Mouse (Mus musculus) adrenal gland, postnatal 10 days (tissue): ENCODE data around the gene Slc7a5. TPM values are rescaled to one million over a fixed set of nuclear protein-coding genes. Genes with fewer than 3 reads are reported as not detected.

Experiments used
- DNase-seq: peaks from one replicate; pipeline ENCODE4 v3.0.0; 2021; ENCODE audit warnings: mixed read lengths
- total RNA-seq, 2 experiments: library from RNA; stranded (reverse); gene quantifications; 2 replicates each; pipeline ENCODE4 v1.2.3; 2021

Slc7a5 gene
- total RNA-seq, 2 experiments from 2014 or later: 32.0 to 47.2 TPM

- no peak for DNase-seq
Observed at GRCm38 (mm10) chr8:121908378-121909147, 1.1 kb upstream of the Slc7a5 start.

GRCm38 (mm10) chr8:121906542-121907512 lies 667 bp downstream of the Slc7a5 start:
- peak; percentile 36 for DNase-seq

- DNase-seq: no peak
Observed at GRCm38 (mm10) chr8:121905864-121906263, 1.6 kb downstream of the Slc7a5 start.

GRCm38 (mm10) chr8:121905420-121905819 lies 2.1 kb downstream of the Slc7a5 start:
- DNase-seq: no peak

- DNase-seq: no peak
Observed at GRCm38 (mm10) chr8:121904999-121905398, 2.5 kb downstream of the Slc7a5 start.

GRCm38 (mm10) chr8:121903977-121904376 lies 3.5 kb downstream of the Slc7a5 start:
- DNase-seq: no peak

GRCm38 (mm10) chr8:121901498-121902236 lies 5.8 kb downstream of the Slc7a5 start:
- peak; percentile 80 for DNase-seq

GRCm38 (mm10) chr8:121899180-121900044 lies 8.1 kb downstream of the Slc7a5 start:
- DNase-seq: no peak

GRCm38 (mm10) chr8:121898401-121898931 lies 9.0 kb downstream of the Slc7a5 start:
- peak; percentile 86 for DNase-seq

- peak; percentile 54 for DNase-seq
Observed at GRCm38 (mm10) chr8:121897871-121898381, 9.6 kb downstream of the Slc7a5 start.

- DNase-seq: no peak
Observed at GRCm38 (mm10) chr8:121897205-121897604, 10.3 kb downstream of the Slc7a5 start.

- no peak for DNase-seq
Observed at GRCm38 (mm10) chr8:121896476-121897145, 10.9 kb downstream of the Slc7a5 start.

- peak; percentile 64 for DNase-seq
Observed at GRCm38 (mm10) chr8:121895910-121896309, 11.6 kb downstream of the Slc7a5 start.

GRCm38 (mm10) chr8:121892875-121893274 lies 14.6 kb downstream of the Slc7a5 start:
- DNase-seq: peak; percentile 49

- no peak for DNase-seq
Observed at GRCm38 (mm10) chr8:121889810-121890785, 17.4 kb downstream of the Slc7a5 start.

- DNase-seq: peak; percentile 45
Observed at GRCm38 (mm10) chr8:121889317-121889716, 18.2 kb downstream of the Slc7a5 start.

- no peak for DNase-seq
Observed at GRCm38 (mm10) chr8:121887547-121887946, 19.9 kb downstream of the Slc7a5 start.

- no peak for DNase-seq
Observed at GRCm38 (mm10) chr8:121885433-121885832, 22.1 kb downstream of the Slc7a5 start.

- DNase-seq: no peak
Observed at GRCm38 (mm10) chr8:121885001-121885400, 22.5 kb downstream of the Slc7a5 start.
